18 mouse cellular contexts compared by ENCODE assay signal in the genomic region with DNA sequence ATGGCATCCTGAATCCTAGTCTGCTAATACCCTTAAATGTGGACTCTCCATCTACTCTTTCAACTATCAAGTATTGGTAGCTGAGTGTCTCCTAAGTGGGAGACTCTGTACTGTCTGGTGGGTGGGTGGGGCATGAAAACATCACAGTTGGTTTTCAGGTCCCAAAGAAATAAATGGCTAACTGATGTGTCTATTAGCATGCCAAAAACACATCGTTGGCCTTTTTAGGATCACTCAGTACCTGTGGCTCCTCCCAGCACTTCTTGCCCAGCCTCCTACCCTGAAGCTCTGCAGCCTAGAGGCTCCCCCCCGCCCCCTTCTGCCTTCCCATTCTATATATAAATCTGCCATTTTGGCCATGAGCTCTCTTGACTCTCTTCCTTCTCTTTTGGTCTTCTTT.
"Had no signal": no experiment of that assay in that cellular context is flagged by ENCODE, and none has a peak within 500 bp of the region (broad histone marks: within the 10 kb centered on the region; RNA-seq: fewer than 3 reads in every experiment).

No protein-coding gene starts in this region.

- H3K9me3 ChIP-seq: midbrain, embryonic 10.5 days; midbrain, embryonic 12.5 days; neural tube, embryonic 13.5 days; neural tube, embryonic 15.5 days had no signal

- H3K9ac ChIP-seq: lung, embryonic 14.5 days; midbrain, embryonic 12.5 days; neural tube, embryonic 13.5 days; neural tube, embryonic 15.5 days had no signal

- DNase-seq: lung, adult 18-20 months; lung, embryonic 14.5 days; lung, postnatal 14 days; lung, postnatal 36 days; midbrain, embryonic 14.5 days; retina, postnatal 1 day; right cerebral cortex, adult 18-20 months; right cerebral cortex, postnatal 25 days; right cerebral cortex, postnatal 4 days; spleen, adult 18-20 months; thymus, adult 2 months; thymus, postnatal 25 days; thymus, postnatal 4 days had no signal

- H3K4me3 ChIP-seq: midbrain, embryonic 10.5 days; midbrain, embryonic 12.5 days; myocyte; neural tube, embryonic 13.5 days; neural tube, embryonic 15.5 days had no signal

- H3K36me3 ChIP-seq: midbrain, embryonic 10.5 days; midbrain, embryonic 12.5 days; neural tube, embryonic 13.5 days; neural tube, embryonic 15.5 days had no signal

- H3K27ac ChIP-seq: midbrain, embryonic 10.5 days; midbrain, embryonic 12.5 days; neural tube, embryonic 13.5 days; neural tube, embryonic 15.5 days had no signal

- H3K4me1 ChIP-seq: neural tube, embryonic 13.5 days; neural tube, embryonic 15.5 days had no signal
